Mouse (Mus musculus): Measurements from ENCODE around the gene Flywch2.
"Not testable (repeated sequence)": the region's sequence is repeated elsewhere in the genome, so short reads cannot be mapped to it uniquely, and the experiment has no call there.

The Flywch2 gene

GRCm38 (mm10) chr17:23789749-23790268 is 3.9 kb upstream of the Flywch2 start:
- no peak for DNase-seq

- DNase-seq: no peak
Measured at GRCm38 (mm10) chr17:23788973-23789372, 3.1 kb upstream of the Flywch2 start.

GRCm38 (mm10) chr17:23786510-23786931 is 640 bp upstream of the Flywch2 start:
- DNase-seq: peak; percentile 28

- DNase-seq: no peak
Measured at GRCm38 (mm10) chr17:23783352-23783751, 2.5 kb downstream of the Flywch2 start.

- DNase-seq: no peak
Measured at GRCm38 (mm10) chr17:23778447-23778846, 7.4 kb downstream of the Flywch2 start.

GRCm38 (mm10) chr17:23777141-23777540 is 8.7 kb downstream of the Flywch2 start:
- no peak for DNase-seq

GRCm38 (mm10) chr17:23776216-23776615 is 9.7 kb downstream of the Flywch2 start:
- DNase-seq: no peak

- peak; percentile 80 for DNase-seq
Measured at GRCm38 (mm10) chr17:23774090-23774489, 11.8 kb downstream of the Flywch2 start.

GRCm38 (mm10) chr17:23773676-23774075 is 12.2 kb downstream of the Flywch2 start:
- DNase-seq: no peak

- DNase-seq: not testable (repeated sequence)
Measured at GRCm38 (mm10) chr17:23772219-23772556, 13.7 kb downstream of the Flywch2 start.

GRCm38 (mm10) chr17:23771284-23772218 is 14.3 kb downstream of the Flywch2 start, which contains the start of gene Flywch1:
TSS of gene Flywch1 (minus strand) at chr17:23771602.
- DNase-seq: peak; percentile 99

GRCm38 (mm10) chr17:23770896-23771283 is 15.0 kb downstream of the Flywch2 start:
- DNase-seq: no peak

GRCm38 (mm10) chr17:23770493-23770892 is 15.4 kb downstream of the Flywch2 start:
- DNase-seq: no peak

- no peak for DNase-seq
Measured at GRCm38 (mm10) chr17:23762976-23763375, 22.9 kb downstream of the Flywch2 start.

- no peak for DNase-seq
Measured at GRCm38 (mm10) chr17:23761155-23761554, 24.7 kb downstream of the Flywch2 start.

GRCm38 (mm10) chr17:23760231-23760630 is 25.6 kb downstream of the Flywch2 start:
- DNase-seq: no peak

GRCm38 (mm10) chr17:23758801-23759200 is 27.1 kb downstream of the Flywch2 start:
- DNase-seq: no peak

GRCm38 (mm10) chr17:23757581-23757980 is 28.3 kb downstream of the Flywch2 start:
- no peak for DNase-seq

GRCm38 (mm10) chr17:23755689-23756088 is 30.2 kb downstream of the Flywch2 start:
- DNase-seq: no peak

GRCm38 (mm10) chr17:23749400-23750191 is 36.3 kb downstream of the Flywch2 start:
- DNase-seq: no peak

GRCm38 (mm10) chr17:23748631-23749391 is 37.1 kb downstream of the Flywch2 start:
- DNase-seq: no peak

- DNase-seq: no peak
Measured at GRCm38 (mm10) chr17:23748026-23748425, 37.9 kb downstream of the Flywch2 start.

- no peak for DNase-seq
Measured at GRCm38 (mm10) chr17:23747471-23747870, 38.4 kb downstream of the Flywch2 start.
